Mouse (Mus musculus) frontal cortex, postnatal 10 days (tissue): Measurements from ENCODE around the gene Ephx1.
"Not testable (repeated sequence)": the region's sequence is repeated elsewhere in the genome, so short reads cannot be mapped to it uniquely, and the experiment has no call there.

Experiments
- DNase-seq, 2 experiments: peaks; one replicate each; pipeline ENCODE4 v3.0.0; 2022; ENCODE audit warnings: low spot score in 2 of 2, mixed read lengths in 1 of 2

Ephx1 gene

GRCm38 (mm10) chr1:181020756-181021487, at the start of gene Ephx1:
Ephx1 (minus strand) TSS chr1:181020904.
- DNase-seq, result no peak

GRCm38 (mm10) chr1:181069671-181070070, 49.0 kb upstream of the Ephx1 start:
- no peak for DNase-seq

- DNase-seq, result no peak
Measured at GRCm38 (mm10) chr1:181068344-181068743, 47.6 kb upstream of the Ephx1 start.

- DNase-seq, result no peak
Measured at GRCm38 (mm10) chr1:181064648-181065047, 43.9 kb upstream of the Ephx1 start.

GRCm38 (mm10) chr1:181063991-181064390, 43.3 kb upstream of the Ephx1 start:
- no peak for DNase-seq

- no peak for DNase-seq
Measured at GRCm38 (mm10) chr1:181061784-181062485, 41.2 kb upstream of the Ephx1 start.

GRCm38 (mm10) chr1:181052898-181053297, 32.2 kb upstream of the Ephx1 start:
- no peak for DNase-seq

- no peak for DNase-seq
Measured at GRCm38 (mm10) chr1:181050937-181051336, 30.2 kb upstream of the Ephx1 start, which contains the start of gene 9130409I23Rik. 9130409I23Rik (plus strand) TSS chr1:181051237.

- no peak for DNase-seq
Measured at GRCm38 (mm10) chr1:181049328-181049842, 28.7 kb upstream of the Ephx1 start.

GRCm38 (mm10) chr1:181047520-181047919, 26.8 kb upstream of the Ephx1 start:
- DNase-seq, result no peak

GRCm38 (mm10) chr1:181039652-181040051, 18.9 kb upstream of the Ephx1 start:
- no peak for DNase-seq

GRCm38 (mm10) chr1:181037623-181038022, 16.9 kb upstream of the Ephx1 start:
- no peak for DNase-seq

GRCm38 (mm10) chr1:181035015-181035778, 14.5 kb upstream of the Ephx1 start:
- DNase-seq, result not testable (repeated sequence)

- DNase-seq, result peak in 1 of 2 experiments; percentile 35
Measured at GRCm38 (mm10) chr1:181022265-181022664, 1.6 kb upstream of the Ephx1 start.

- DNase-seq, result no peak
Measured at GRCm38 (mm10) chr1:181021488-181021865, 773 bp upstream of the Ephx1 start.

GRCm38 (mm10) chr1:181017890-181018420, 2.7 kb downstream of the Ephx1 start:
- no peak for DNase-seq

GRCm38 (mm10) chr1:181017212-181017711, 3.4 kb downstream of the Ephx1 start:
- peak; percentile 58 to 63 for DNase-seq

- DNase-seq, result peak; percentile 50 to 71
Measured at GRCm38 (mm10) chr1:181016532-181017131, 4.1 kb downstream of the Ephx1 start.

GRCm38 (mm10) chr1:181016045-181016444, 4.7 kb downstream of the Ephx1 start:
- no peak for DNase-seq

- no peak for DNase-seq
Measured at GRCm38 (mm10) chr1:181015558-181015957, 5.1 kb downstream of the Ephx1 start.
